Mouse (Mus musculus) midbrain, embryonic 14.5 days (tissue): ENCODE measurements around the gene Nrbp1. TPM values are rescaled to one million over a fixed set of nuclear protein-coding genes. Genes with fewer than 3 reads are reported as not detected.

Experiments used
- ATAC-seq: fragments of 200-750 bp; cut with Nextera tagmentation; 2 replicates; pipeline ENCODE4 v1.8.0; 2017; ENCODE audit warnings: moderate number of reproducible peaks, moderate library complexity; ENCODE audit not compliant: low FRiP score, low TSS enrichment
- DNase-seq: peaks from one replicate; pipeline ENCODE4 v3.0.0-alpha.2; 2015
- H3K27ac ChIP-seq: fragments of 300-500 bp; sonication (generic); replicated peaks from 2 replicates; pipeline ENCODE4 v1.5.1; 2014; ENCODE audit warnings: mild to moderate bottlenecking, low read depth, low read length, moderate library complexity
- H3K27me3 ChIP-seq: fragments of 300-500 bp; sonication (generic); 2 replicates; pipeline ENCODE4 v1.6.1; 2014; ENCODE audit warnings: low read length, control low read depth, mixed read lengths; ENCODE audit not compliant: control insufficient read depth, insufficient read depth
- H3K36me3 ChIP-seq: fragments of 300-500 bp; sonication (generic); 2 replicates; pipeline ENCODE4 v1.6.1; 2014; ENCODE audit warnings: low read length, control low read depth; ENCODE audit not compliant: control insufficient read depth, insufficient read depth
- H3K4me1 ChIP-seq: fragments of 300-500 bp; sonication (generic); 2 replicates; pipeline ENCODE4 v1.6.1; 2014; ENCODE audit warnings: mild to moderate bottlenecking, antibody characterized with exemption, low read length, control low read depth; ENCODE audit not compliant: control insufficient read depth, insufficient read depth
- H3K4me2 ChIP-seq: fragments of 300-500 bp; sonication (generic); 2 replicates; pipeline ENCODE4 v1.6.1; 2014; ENCODE audit warnings: mild to moderate bottlenecking, low read length, moderate library complexity
- H3K4me3 ChIP-seq: fragments of 300-500 bp; sonication (generic); replicated peaks from 2 replicates; pipeline ENCODE4 v1.5.1; 2014; ENCODE audit warnings: low read depth, low read length
- H3K9ac ChIP-seq: fragments of 300-500 bp; sonication (generic); replicated peaks from 2 replicates; pipeline ENCODE4 v1.6.1; 2014; ENCODE audit warnings: mild to moderate bottlenecking, low read length, moderate library complexity
- H3K9me3 ChIP-seq: fragments of 300-500 bp; sonication (generic); 2 replicates; pipeline ENCODE4 v1.6.1; 2016; ENCODE audit warnings: low read length, control low read depth, mixed read lengths; ENCODE audit not compliant: control insufficient read depth
- WGBS: fragments of 180-500 bp; shearing (Covaris S2); extraction: QIAGEN DNeasy Blood & Tissue Kit; methylation state at CpG from one replicate; pipeline ENCODE4 v1.1.7; 2014; 5-methylcytosine and 5-hydroxymethylcytosine counted together
- polyA plus RNA-seq: library from polyadenylated mRNA; unstranded; fragments of >200 nt; fragmentation: Nextera tagmentation; extraction: Ambion mirVana; gene quantifications from 2 replicates; pipeline ENCODE4 v1.2.1, GENCODE M21; 2014

Gene Nrbp1
- polyA plus RNA-seq, 1 experiment from 2014 or later = 153 TPM

DNA sequence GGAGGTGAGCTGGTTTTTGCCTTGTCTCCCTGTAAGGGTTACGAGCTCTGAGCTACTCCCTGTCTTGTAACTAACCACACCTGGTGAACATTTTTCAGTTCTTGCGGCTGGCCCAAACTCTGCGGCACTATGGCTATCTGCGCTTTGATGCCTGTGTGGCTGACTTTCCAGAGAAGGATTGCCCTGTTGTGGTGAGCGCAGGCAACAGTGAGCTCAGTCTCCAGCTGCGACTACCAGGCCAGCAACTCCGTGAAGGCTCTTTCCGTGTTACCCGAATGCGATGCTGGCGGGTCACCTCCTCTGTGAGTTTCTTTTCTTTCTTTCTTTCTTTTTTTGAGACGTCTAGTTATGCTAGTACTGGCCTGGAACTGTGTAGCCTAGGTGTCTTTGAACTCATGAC, 43.6 kb upstream of the Nrbp1 start:
- ATAC-seq = no peak
- Histone ChIP-seq H3K4me3 (no peak overlapping the region), H3K9me3 (peaks cover 5% of the 10 kb centered on the region), H3K27me3 (no peaks in the 10 kb centered on the region), H3K4me2 (no peak overlapping the region), H3K4me1 (peaks cover 8% of the 10 kb centered on the region), H3K9ac (no peak overlapping the region), H3K27ac (no peak overlapping the region), H3K36me3 (peaks cover 63% of the 10 kb centered on the region)
- WGBS = 95% methylated on average over 12 of the region's 12 CpGs
- DNase-seq = no peak

DNA sequence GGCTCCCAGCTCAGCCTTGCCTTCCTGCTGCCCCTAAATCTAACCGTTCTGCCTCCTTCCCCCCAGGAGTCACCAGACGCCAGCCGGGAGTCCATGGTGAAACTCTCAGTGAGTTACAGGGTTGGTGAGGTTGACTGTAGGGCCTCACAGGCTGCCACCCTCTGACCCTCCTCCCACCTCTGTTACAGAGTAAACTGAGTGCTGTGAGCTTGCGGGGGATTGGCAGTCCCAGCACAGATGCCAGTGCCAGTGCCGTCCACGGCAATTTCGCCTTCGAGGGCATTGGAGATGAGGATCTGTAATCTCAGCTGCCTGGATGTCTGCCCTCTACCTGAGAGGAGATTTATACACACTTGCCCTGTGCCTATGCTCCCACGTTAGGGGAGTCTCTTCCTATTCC, 42.5 kb upstream of the Nrbp1 start:
- H3K27ac ChIP-seq = no peak overlapping the region
- H3K4me2 ChIP-seq = no peak overlapping the region
- peaks cover 15% of the 10 kb centered on the region for H3K4me1 ChIP-seq
- peaks cover 68% of the 10 kb centered on the region for H3K36me3 ChIP-seq
- ATAC-seq (no peak), DNase-seq (no peak)
- no peak overlapping the region for H3K9ac ChIP-seq
- peaks cover 5% of the 10 kb centered on the region for H3K9me3 ChIP-seq
- 92% methylated on average over 9 of the region's 9 CpGs for WGBS
- no peaks in the 10 kb centered on the region for H3K27me3 ChIP-seq
- no peak overlapping the region for H3K4me3 ChIP-seq

DNA sequence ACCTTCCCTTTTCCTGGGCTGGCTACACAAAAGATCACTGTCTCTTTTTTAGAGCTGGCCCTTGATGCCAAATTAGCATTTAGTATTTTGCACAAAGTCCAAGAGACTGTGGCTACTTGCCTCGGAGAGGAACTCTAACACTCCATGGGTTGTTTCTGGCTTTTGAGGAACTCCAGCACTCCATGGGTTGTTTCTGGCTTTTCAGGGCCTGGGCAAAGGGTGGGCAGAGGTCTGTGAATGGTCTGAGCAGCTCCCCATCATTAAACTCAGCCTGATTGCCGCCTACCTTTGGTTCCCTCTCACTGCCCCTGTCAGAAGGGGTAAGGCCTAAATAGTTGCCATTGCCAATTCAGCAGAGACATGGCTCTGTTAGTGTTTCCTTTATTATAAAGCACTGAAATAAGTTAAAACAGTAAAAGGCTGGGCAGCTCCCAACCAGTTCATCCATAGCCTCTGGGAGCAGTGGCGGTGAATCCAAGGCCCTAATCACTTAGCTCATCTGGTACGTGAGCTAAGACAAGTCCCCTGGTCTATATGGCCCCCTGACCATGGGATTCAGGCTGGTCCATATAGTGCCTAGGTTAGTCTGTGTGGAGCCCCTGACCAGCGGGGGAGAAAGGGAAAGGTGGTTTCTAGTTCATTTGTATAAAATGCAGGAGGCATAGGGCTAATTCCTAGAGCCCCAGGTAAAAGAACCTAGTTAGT, 41.9 kb upstream of the Nrbp1 start:
- H3K4me1 ChIP-seq = peaks cover 15% of the 10 kb centered on the region
- H3K27ac ChIP-seq = no peak overlapping the region
- H3K9ac ChIP-seq = no peak overlapping the region
- ATAC-seq = no peak
- peaks cover 74% of the 10 kb centered on the region for H3K36me3 ChIP-seq
- peaks cover 5% of the 10 kb centered on the region for H3K9me3 ChIP-seq
- 84% methylated on average over 5 of the region's 5 CpGs for WGBS
- no peak overlapping the region for H3K4me3 ChIP-seq
- no peak overlapping the region for H3K4me2 ChIP-seq
- no peak for DNase-seq
- H3K27me3 ChIP-seq = no peaks in the 10 kb centered on the region

DNA sequence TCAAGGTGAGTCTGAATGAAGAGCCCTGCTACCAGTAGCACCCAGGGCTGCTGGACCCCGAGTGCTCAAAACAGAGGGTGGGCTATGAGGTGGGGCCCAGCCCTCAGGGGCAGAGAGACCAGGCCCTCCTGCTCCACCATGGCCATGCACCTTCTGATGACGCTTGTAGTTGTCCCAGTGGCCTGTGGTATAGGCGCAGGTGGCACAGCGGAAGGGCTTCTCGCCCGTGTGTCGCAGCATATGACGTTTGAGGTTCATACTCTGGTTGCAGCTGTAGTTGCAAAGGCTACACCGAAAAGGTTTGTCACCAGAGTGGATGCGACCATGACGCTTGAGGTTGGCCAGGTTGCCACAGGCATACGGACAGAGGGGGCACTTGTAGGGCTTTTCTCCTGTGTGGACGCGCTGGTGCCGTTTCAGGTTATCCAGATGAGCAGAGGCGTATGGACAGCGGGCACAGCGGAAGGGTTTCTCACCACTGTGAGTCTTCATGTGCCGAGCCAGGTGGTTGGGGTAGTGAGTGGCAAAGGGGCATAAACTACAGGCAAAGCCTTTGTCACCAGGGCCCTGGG, 41.3 kb upstream of the Nrbp1 start:
- Histone ChIP-seq H3K27me3 (no peaks in the 10 kb centered on the region), H3K36me3 (peaks cover 80% of the 10 kb centered on the region), H3K4me1 (peaks cover 10% of the 10 kb centered on the region), H3K9me3 (peaks cover 5% of the 10 kb centered on the region), H3K4me2 (no peak overlapping the region), H3K9ac (no peak overlapping the region), H3K27ac (no peak overlapping the region), H3K4me3 (no peak overlapping the region)
- ATAC-seq (no peak), DNase-seq (no peak)
- WGBS = 92% methylated on average over 19 of the region's 19 CpGs

DNA sequence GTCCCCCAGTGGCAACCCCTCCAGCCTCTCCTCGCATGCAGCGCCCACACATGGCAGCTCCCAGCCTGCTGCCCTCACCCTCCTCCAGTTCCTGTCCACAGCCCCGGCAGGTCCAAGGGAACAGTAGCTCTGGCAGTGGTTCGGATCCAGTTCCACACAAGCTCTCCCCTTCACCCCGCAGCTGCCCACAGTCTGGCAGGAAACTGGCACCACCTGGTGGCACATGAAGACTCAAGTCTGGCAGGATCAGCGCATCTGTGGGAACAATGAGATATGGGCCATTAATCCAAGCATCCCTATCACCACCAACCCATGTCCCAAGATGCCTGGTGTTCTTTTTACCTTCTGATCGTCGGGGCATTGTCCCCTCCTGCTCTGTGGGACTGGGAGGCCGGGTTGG, 40.8 kb upstream of the Nrbp1 start:
- H3K9ac ChIP-seq = no peak overlapping the region
- 84% methylated on average over 9 of the region's 9 CpGs for WGBS
- no peak for DNase-seq
- H3K27me3 ChIP-seq = no peaks in the 10 kb centered on the region
- H3K36me3 ChIP-seq = peaks cover 80% of the 10 kb centered on the region
- H3K4me2 ChIP-seq = no peak overlapping the region
- H3K27ac ChIP-seq = no peak overlapping the region
- H3K4me1 ChIP-seq = peaks cover 10% of the 10 kb centered on the region; the same call in 1 of the 2 replicates
- ATAC-seq = no peak
- H3K9me3 ChIP-seq = peaks cover 5% of the 10 kb centered on the region
- peak overlapping the region; percentile 1; the same call in 1 of the 2 replicates for H3K4me3 ChIP-seq

DNA sequence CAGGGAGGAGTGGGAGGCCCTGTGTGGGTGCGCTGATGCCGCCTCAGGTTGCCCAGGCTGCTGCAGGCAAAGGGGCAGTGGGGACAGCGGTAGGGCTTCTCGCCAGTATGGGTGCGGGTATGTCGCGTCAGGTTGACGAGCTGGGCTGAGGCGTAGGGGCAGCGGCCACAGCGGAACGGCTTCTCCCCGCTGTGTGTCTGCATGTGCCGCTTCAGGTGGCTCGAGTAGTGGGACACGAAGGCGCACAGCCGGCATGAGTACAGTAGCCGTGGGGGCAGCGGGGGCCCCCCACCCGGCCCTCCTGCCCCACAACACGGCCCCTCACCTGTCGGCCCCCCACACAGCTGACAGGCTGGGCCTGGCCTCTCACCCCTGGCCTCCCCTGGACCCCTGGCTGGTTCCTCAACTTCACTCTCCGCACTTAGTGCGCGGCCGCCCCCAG, 40.3 kb upstream of the Nrbp1 start:
- DNase-seq (no peak), ATAC-seq (no peak)
- no peaks in the 10 kb centered on the region for H3K27me3 ChIP-seq
- H3K27ac ChIP-seq = no peak overlapping the region
- peak overlapping the region; percentile 65 for H3K4me2 ChIP-seq
- H3K36me3 ChIP-seq = peaks cover 80% of the 10 kb centered on the region
- H3K9me3 ChIP-seq = peaks cover 5% of the 10 kb centered on the region
- H3K4me3 ChIP-seq = peak overlapping the region; percentile 1; the same call in 1 of the 2 replicates
- 91% methylated on average over 27 of the region's 27 CpGs for WGBS
- H3K4me1 ChIP-seq = peaks cover 10% of the 10 kb centered on the region; the same call in 1 of the 2 replicates
- no peak overlapping the region for H3K9ac ChIP-seq

DNA sequence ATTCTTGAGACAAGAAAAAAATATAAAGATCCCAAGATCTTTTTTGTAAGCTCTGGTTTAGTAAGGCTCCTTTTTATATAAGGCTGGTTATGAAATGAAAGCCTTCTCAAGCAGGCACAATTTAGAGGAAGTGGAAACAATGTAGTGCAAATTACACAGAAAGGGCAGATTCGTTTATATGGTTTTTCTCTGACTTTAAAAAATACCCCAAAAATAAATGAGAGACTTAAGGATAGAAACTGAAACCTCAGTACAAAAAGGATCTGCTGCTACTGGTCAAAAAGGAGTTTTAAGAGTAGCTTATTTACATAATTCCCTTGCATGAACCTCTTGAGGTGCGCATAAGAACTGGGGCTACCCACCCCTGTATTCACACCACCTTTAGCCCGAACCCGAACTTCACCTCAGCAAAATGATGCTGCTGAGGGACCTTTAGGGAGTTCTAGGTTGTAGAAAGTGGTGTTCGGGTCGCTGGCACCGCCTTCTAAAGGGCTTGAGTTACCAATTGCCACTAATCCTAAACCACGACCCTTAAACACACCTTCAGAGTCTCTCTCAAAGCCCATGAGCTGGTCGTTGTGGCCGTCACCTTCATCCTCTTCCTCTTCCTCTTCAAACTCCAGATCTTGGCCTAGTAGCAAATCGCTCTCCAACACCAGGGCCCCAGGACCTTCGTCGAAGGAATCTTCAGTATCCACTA, 39.5 kb upstream of the Nrbp1 start:
- WGBS = 18% methylated on average over 13 of the region's 13 CpGs
- ATAC-seq (no peak), DNase-seq (no peak)
- H3K4me2 ChIP-seq = peak overlapping the region; percentile 65
- H3K27ac ChIP-seq = peak overlapping the region; percentile 82
- H3K9ac ChIP-seq = peak overlapping the region; percentile 78
- peak overlapping the region; percentile 80 for H3K4me3 ChIP-seq
- H3K4me1 ChIP-seq = peaks cover 10% of the 10 kb centered on the region; the same call in 1 of the 2 replicates
- peaks cover 5% of the 10 kb centered on the region for H3K9me3 ChIP-seq
- peaks cover 80% of the 10 kb centered on the region for H3K36me3 ChIP-seq
- no peaks in the 10 kb centered on the region for H3K27me3 ChIP-seq

DNA sequence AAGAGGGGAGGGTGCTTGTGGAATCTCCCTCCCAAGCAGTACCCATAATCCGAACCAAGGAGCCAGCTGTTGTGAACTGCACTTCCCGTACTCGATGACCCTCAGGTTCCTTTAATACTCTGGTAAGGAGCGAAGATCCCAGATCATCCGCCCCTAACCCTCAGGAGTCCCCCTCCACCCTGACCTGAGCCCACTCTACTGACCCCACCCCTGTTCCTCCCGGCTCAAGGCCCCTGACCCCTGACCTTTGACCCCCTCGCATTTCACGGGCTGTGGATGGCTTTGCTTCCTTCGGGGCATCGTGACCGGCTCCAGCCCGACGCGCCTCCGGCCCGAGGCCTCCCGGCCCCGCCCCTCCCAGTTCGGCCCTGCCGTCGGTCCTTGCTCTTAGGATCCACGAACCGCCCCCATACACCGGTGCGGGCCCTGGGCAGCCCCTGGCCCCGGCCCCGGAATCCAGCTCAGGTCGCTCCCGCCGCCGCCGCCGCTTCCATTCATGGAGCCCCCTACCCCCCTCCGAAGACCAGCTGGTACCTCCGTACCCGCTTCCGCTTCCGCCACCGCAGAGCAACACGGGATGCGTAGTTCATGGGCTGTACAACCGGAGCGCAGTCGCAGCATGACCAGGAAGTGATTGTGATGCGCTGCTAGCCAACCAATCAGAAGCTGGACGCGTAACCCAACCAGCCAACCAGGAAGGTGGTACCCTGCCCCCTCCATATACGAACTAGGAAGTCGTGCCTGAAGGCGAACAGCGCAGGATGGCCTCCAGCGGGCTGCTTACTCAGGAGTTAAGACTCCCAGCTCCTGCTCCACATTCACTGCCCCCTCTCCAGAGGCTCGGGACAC, 38.7 kb upstream of the Nrbp1 start, which contains the start of gene Zfp513:
TSS of gene Zfp513 (minus strand) at position 562 of the 849 bp plus-strand sequence.
- no peaks in the 10 kb centered on the region for H3K27me3 ChIP-seq
- ATAC-seq (peak; percentile 97), DNase-seq (peak; percentile 98)
- H3K4me2 ChIP-seq = peak within 1 kb of the TSS; percentile 65
- H3K36me3 ChIP-seq = peaks cover 79% of the 10 kb centered on the region
- peak within 1 kb of the TSS; percentile 82 for H3K27ac ChIP-seq
- H3K9ac ChIP-seq = peak within 1 kb of the TSS; percentile 78
- H3K4me1 ChIP-seq = peaks cover 10% of the 10 kb centered on the region; the same call in 1 of the 2 replicates
- peaks cover 5% of the 10 kb centered on the region for H3K9me3 ChIP-seq
- under 1% methylated on average over 51 of the region's 53 CpGs for WGBS
- peak within 1 kb of the TSS; percentile 80 for H3K4me3 ChIP-seq
